Mouse (Mus musculus): ENCODE data around the gene Gna13. TPM values are rescaled to one million over a fixed set of nuclear protein-coding genes. Genes with fewer than 3 reads are reported as not detected.

The Gna13 gene
- total RNA-seq, 2 experiments from 2014 or later: 75.1 to 78.2 TPM

DNA sequence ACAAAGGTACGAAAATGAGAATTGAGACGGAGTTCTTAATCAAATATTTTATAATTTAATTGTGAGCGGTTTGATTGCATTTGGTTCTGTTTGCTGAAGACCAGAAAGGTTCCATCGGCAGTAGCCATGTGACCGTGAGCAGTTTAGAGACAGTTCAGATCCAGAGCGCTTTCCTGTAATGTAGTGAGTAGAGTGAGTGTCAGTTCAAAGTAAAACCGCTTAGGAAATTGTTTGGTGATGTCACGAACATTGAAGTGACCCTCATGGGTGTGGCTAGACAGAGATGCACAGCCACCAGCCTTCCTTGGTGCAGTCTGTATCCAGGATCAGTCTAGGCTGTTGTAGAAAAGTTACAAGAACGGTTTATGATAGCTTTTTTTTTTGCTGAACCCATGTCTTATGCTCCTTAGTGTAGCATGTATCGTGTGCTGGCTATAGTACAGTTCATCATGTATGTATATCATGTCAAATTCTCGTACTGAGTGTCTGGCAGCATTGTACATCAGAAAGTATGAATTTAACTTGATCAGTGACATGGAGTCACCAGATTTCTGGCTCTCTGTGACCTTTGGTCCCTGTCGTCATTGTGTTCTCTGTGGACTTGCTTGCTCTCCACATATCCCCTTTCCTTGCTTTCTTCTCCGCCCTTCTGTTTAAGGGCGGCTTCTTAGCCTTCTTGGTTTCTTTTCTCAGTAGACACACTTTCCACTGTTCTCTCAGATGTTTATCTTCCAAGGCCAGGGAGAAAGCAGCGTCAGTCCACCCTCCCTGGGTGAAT, 4.4 kb downstream of the Gna13 start:
- no peak for DNase-seq (ENCODE audit: low spot score in 2 of 2)

DNA sequence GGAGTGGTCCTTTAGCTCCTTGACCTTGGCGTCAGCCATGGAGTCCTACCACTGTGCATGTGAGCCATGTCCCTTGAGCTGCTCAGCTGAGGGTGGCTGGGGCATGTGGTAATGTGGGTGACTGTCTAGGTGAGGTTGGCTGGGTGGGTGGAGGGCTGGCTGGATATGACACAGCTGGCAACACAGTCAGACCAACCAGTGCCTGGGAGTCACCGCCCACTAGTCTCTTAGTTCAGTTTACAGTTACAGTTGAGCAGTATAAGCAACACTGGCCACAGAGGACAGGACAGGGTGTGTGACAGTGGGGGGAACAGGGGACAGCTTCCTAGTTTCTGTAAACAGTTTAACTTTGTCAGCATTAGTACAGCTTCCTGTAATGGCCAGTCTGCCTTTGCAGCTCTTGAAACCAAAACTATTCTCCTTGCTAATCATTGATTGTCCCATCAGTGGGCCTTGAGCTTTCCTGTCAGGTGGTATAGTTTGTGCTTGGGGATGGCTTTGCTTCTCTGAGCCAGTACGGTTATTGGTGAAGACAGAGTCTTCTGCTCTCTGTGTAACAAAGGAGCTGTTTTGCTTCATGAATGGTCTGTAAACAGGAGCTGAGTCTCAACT, 6.5 kb downstream of the Gna13 start:
- DNase-seq (ENCODE audit: low spot score in 2 of 2): no peak

- no peak for DNase-seq (ENCODE audit: low spot score in 2 of 2)
Observed at GRCm38 (mm10) chr11:109375412-109375811, 12.8 kb downstream of the Gna13 start.

DNA sequence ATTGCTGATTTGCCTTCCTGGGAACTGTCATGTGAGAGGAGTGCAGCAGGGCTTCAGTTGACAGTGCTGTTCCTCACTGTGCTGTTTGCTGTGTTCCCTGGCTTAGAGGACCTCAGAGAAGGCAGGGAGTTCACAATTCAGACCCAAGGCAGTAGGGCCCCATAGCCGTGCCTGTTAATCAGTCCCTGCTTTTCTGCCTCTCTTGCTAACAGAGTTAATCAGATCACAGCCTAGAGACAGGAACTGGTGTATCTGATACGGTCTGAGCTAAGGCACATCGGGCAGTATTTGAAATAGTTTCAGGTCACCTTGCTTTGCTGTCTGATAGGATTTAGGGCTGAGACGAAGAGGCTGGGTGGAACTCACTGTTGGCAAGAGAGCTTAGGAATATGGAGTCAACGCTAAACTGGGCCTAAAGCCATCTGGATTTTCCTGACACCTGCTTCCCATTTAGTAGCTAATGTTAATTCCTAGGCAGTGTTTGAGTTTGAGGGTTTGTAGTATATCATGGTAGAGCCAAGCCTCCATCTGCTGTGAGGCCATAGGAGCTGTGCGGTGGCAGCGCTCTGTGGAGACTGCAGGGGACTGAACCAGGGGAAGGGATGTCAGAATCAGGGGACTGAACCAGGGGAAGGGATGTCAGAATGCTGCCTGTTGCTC, 14.0 kb downstream of the Gna13 start:
- DNase-seq (ENCODE audit: low spot score in 2 of 2): no peak

DNA sequence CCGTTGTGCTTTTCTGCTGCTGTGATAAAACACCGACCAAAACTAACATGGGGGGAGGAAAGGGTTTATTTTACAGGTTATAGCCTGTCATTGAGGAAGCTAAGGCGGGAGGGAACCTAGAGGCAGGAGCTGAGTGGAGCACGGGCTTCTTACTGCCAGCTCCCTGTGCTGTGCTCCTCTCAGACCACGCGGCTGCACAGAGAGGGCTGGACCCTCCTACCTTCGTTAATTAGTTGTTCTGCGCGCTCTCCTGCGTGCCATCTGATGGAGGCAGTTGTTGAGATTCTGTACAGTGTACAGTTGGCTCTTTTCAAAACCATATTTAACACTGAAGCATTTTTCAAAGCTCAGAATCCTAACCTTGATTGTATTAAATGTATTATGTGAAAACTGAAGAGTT, 14.8 kb downstream of the Gna13 start:
- DNase-seq (ENCODE audit: low spot score in 2 of 2): no peak

GRCm38 (mm10) chr11:109378051-109378450, 15.4 kb downstream of the Gna13 start:
- no peak for DNase-seq (ENCODE audit: low spot score in 2 of 2)

GRCm38 (mm10) chr11:109380662-109381061, 18.0 kb downstream of the Gna13 start:
- DNase-seq (ENCODE audit: low spot score in 2 of 2): no peak

GRCm38 (mm10) chr11:109385296-109385695, 22.7 kb downstream of the Gna13 start:
- DNase-seq (ENCODE audit: low spot score in 2 of 2): no peak

DNA sequence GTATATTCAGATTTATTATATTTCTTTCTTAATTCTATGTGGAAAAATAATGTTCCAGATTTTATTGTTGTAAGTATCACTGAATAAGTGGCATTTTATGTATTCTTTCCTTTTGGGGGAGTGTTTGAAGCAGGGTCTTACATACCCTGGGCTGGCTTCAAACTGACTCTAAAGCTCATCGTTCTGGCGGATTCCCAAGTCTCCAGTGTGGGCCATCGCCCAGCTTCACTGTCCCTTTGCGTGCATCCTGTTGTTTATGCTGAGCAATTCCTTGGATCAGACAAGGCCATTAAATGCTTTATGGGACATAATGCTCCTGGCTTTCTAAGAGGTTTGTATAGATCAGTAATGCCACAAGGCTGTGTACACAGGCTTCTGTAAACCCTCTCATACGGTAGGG, 26.4 kb downstream of the Gna13 start:
- no peak for DNase-seq (ENCODE audit: low spot score in 2 of 2)

GRCm38 (mm10) chr11:109391200-109391599, 28.6 kb downstream of the Gna13 start:
- DNase-seq (ENCODE audit: low spot score in 2 of 2): no peak

DNA sequence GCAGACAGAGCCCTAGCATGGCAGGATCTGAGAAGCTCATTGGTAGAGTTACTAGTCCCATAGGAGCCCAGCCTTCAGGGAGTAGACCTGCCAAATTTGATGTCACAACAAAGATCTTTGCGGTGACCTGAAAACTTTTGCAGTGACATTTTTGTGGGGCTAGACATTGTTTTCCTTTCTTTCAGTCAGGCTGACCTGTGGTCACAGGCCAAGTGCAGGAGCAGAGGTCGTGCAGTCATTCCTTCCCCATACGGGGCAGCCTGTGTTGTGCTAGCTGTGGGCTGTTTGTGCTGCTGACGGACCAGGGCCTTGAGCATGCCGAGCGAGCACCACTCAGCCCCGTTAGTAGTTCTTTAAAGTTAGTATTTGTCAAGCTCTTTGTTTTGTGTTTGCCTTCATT, 29.1 kb downstream of the Gna13 start:
- no peak for DNase-seq (ENCODE audit: low spot score in 2 of 2)

DNA sequence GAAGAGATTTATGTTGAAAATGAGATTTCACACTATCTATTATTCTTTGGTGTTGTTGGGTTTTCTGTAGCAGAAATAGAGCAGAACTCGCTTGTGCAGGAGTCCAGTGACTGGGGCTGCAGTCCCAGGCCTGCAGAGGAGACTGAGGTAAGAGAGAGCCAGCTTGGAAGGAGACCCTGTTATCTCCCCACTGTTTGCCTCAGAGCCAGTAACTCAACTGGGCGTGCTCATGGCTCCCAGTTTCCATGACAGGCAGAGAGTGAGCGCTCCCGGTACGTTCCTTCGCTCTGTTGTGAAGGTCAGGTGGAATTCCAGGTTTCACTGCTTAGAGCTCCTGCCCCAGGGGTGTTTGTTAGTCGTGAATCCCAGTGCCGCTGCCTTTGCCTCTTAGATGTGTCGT, 30.0 kb downstream of the Gna13 start:
- no peak for DNase-seq (ENCODE audit: low spot score in 2 of 2)

DNA sequence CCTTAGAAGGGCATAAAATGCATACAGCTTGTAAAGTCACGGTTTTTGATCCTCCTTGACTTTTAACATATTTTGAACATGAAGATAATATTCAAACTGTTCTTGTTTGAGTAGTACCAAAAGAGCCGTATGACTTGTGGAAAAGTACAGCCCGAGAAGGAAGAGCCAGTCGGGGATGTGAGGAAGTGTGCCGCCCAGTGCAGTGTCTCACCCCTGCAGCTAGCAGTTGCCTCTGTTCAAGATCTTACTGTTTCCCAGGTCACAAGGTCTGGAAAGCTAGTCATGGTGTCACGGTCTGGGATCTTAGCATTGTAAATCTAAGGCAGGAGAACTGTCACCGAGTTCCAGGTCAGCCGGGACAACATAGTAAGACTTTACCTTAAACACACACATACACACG, 32.1 kb downstream of the Gna13 start:
- DNase-seq (ENCODE audit: low spot score in 2 of 2): no peak

DNA sequence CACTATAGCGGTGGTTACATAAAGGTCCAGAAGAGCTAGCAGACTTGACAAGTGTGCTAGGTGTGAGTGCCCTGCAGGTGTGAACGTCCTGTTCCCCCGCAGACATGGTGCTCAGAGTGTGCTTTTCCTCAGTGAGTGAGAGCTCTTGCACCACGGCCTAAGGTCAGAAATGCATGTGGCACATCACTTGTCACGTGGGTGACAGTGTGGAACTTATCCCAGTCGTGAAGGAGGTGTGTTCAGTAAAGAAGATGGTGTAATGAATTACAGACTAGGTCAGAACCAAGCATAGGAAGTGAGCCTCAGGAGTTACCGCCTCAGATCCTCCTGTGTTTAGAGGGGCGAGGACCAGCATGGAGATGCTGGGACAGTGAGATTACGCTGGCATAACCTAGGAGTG, 32.7 kb downstream of the Gna13 start:
- DNase-seq (ENCODE audit: low spot score in 2 of 2): no peak

GRCm38 (mm10) chr11:109406431-109406830, 43.8 kb downstream of the Gna13 start:
- no peak for DNase-seq (ENCODE audit: low spot score in 2 of 2)

DNA sequence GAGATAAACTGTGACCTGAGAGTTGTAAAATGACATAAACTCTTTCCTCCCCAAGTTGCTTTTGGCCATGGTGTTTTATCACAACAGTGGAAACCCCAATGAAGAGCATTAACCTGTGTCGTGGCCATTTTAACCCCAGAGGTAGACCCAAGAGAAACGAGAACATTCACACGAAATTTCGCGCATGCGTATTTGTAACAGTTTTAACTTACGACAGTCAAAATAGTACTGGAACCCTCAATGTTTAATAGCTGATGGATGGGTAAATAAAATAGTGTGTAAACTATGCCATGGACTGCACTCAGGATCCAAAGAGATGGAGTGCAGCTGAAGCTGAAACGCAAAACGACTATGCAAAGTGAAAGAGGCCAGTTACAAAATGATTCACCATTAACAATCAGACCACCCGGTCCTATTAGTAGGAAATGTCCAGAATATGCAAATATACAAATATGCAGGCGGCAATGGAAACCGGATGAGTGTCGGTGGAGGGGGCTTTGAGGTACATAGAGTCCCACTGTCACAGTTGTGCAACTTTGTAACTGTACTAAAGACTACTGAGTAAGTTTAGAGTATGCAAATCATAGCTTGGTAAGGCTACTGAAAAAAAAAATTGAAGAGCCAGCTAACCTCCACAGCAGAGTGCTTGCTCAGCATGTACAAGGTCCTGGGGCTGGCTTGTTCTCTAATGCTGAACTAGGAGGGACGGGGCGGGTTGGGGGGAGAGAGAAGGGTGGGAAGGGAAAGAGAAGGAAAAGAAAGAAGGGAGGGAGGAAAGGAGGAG, 47.8 kb downstream of the Gna13 start:
- DNase-seq (ENCODE audit: low spot score in 2 of 2): no peak

GRCm38 (mm10) chr11:109413617-109414016, 51.0 kb downstream of the Gna13 start, which contains the start of gene 9930022D16Rik:
9930022D16Rik (plus strand) TSS chr11:109413917.
- no peak for DNase-seq (ENCODE audit: low spot score in 2 of 2)

- DNase-seq (ENCODE audit: low spot score in 2 of 2): no peak
Observed at GRCm38 (mm10) chr11:109414802-109415201, 52.2 kb downstream of the Gna13 start.

DNA sequence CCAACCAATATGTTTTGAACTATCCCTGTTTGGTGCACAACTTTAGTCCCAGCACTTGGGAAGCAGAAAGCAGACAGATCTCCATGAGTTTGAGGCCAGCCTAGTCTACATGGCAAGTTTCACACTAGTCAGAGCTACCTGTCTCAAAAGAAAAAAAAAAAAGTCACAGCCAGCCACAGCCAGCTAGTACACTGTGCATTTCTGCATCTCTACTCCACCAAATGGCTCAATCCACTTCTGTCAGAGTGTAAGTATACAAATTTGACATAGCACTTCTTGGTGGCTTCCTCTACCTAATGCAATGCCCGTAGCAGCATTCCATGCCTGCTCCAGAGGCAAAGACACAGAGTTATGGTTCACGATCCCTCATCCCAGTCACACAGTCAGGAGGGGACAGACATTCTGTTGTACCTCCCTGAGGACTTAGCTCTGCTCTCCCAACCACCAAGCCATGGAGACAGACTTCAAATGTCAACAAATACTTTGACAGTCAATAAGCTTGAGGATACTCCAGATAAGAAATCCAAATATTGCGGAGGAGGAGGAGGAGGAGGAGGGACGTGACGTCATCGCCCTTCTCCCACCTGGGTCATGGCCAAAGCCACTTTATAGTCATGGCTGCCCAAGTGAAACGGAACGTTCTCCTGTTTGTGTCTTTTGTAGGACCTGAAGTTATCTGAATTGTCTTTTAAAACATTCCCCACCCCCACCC, 54.2 kb downstream of the Gna13 start:
- DNase-seq (ENCODE audit: low spot score in 2 of 2): no peak

DNA sequence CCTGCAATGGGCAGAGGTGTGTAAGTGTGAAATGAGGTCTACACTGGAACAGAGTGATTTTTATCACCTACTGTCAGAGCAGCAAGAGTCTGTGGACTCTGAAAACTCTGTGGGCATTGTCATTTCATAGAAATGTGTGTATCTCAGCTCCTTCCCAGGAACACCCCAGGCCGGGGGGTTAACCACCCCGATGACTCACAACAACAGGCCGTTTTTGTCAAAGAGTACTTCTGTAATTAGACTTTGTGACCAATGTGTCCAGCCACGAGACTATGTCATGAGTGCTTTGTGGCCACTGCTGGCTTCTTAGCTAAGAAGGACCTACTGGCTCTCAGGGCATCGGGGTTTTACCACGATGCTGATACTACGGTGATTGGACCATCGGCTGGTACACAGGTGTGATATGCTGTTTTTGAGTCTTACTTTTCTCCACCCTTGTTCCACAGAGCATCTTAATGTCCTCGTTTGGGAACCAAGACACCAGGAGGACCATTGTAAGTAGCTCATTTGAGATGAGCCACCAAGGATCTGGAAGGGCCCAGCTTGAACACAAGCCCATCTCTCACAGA, 54.9 kb downstream of the Gna13 start:
- DNase-seq (ENCODE audit: low spot score in 2 of 2): no peak

DNA sequence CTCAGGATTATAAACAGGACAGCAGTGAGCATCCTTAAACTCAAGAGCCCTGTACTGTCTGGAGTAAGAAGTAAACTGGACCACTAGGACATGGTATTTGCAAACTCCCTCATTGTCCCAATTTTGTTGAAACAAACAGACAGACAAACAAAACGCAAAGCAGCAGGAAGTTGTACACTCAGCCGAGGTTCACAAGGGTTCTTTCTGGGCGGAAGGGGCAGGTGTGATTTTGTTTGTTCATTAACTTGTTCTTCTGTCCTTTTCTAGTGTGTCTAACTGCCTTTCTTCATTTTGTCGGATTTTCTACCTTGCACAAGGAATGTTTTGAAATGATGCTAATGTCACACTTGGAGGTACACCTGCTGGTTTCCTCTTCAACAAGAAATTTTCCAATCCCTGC, 56.8 kb downstream of the Gna13 start:
- DNase-seq (ENCODE audit: low spot score in 2 of 2): no peak
